Mouse (Mus musculus) liver, embryonic 15.5 days (tissue): ENCODE measurements around the gene Cdc25a. TPM values are rescaled to one million over a fixed set of nuclear protein-coding genes. Genes with fewer than 3 reads are reported as not detected.

ENCODE experiments used
- ATAC-seq: fragments of 200-750 bp; cut with Nextera tagmentation; 2 replicates; pipeline ENCODE4 v1.8.0; 2017; ENCODE audit warnings: moderate number of reproducible peaks, mild to moderate bottlenecking, moderate library complexity; ENCODE audit not compliant: insufficient read depth
- H3K27ac ChIP-seq: fragments of 300-500 bp; sonication (generic); replicated peaks from 2 replicates; pipeline ENCODE4 v1.5.1; 2015; ENCODE audit warnings: mild to moderate bottlenecking, inconsistent platforms
- H3K27me3 ChIP-seq: fragments of 300-500 bp; sonication (generic); 2 replicates; pipeline ENCODE4 v1.6.1; 2015; ENCODE audit warnings: mild to moderate bottlenecking, inconsistent platforms
- H3K36me3 ChIP-seq: fragments of 300-500 bp; sonication (generic); replicated peaks from 2 replicates; pipeline ENCODE4 v1.6.1; 2015; ENCODE audit warnings: moderate library complexity, mild to moderate bottlenecking, inconsistent platforms
- H3K4me1 ChIP-seq: fragments of 300-500 bp; sonication (generic); replicated peaks from 2 replicates; pipeline ENCODE4 v1.6.1; 2015; ENCODE audit warnings: inconsistent platforms
- H3K4me2 ChIP-seq: fragments of 300-500 bp; sonication (generic); 2 replicates; pipeline ENCODE4 v1.6.1; 2015; ENCODE audit warnings: moderate library complexity, mild to moderate bottlenecking, inconsistent platforms
- H3K4me3 ChIP-seq: fragments of 300-500 bp; sonication (generic); replicated peaks from 2 replicates; pipeline ENCODE4 v1.5.1; 2015; ENCODE audit warnings: mild to moderate bottlenecking, inconsistent platforms
- H3K9ac ChIP-seq: fragments of 300-500 bp; sonication (generic); 2 replicates; pipeline ENCODE4 v1.6.1; 2015; ENCODE audit warnings: moderate library complexity, mild to moderate bottlenecking, inconsistent platforms
- H3K9me3 ChIP-seq: fragments of 300-500 bp; sonication (generic); replicated peaks from 2 replicates; pipeline ENCODE4 v1.6.1; 2016; ENCODE audit warnings: inconsistent platforms
- WGBS: fragments of 180-500 bp; shearing (Covaris S2); methylation state at CpG from one replicate; pipeline ENCODE4 v1.1.7; 2015; ENCODE audit warnings: mixed read lengths; ENCODE audit not compliant: insufficient replicate concordance; 5-methylcytosine and 5-hydroxymethylcytosine counted together
- polyA plus RNA-seq: library from polyadenylated mRNA; unstranded; fragments of >200 nt; fragmentation: Nextera tagmentation; extraction: Ambion mirVana; gene quantifications from 2 replicates; pipeline ENCODE4 v1.2.1, GENCODE M21; 2015

Cdc25a gene
- polyA plus RNA-seq, 1 experiment from 2014 or later = 12.7 TPM

- Histone ChIP-seq H3K9ac (no peak overlapping the region), H3K4me3 (peak overlapping the region; percentile 34; the same call in 1 of the 2 replicates), H3K27me3 (no peaks in the 10 kb centered on the region), H3K9me3 (no peaks in the 10 kb centered on the region), H3K27ac (no peak overlapping the region), H3K4me2 (peak overlapping the region; percentile 63), H3K36me3 (no peaks in the 10 kb centered on the region), H3K4me1 (peaks cover 18% of the 10 kb centered on the region)
- peak; percentile 45; the same call in 1 of the 2 replicates for ATAC-seq
- WGBS = 7% methylated on average over 3 of the region's 3 CpGs
Measured at GRCm38 (mm10) chr9:109863085-109863484, 12.3 kb upstream of the Cdc25a start.

DNA sequence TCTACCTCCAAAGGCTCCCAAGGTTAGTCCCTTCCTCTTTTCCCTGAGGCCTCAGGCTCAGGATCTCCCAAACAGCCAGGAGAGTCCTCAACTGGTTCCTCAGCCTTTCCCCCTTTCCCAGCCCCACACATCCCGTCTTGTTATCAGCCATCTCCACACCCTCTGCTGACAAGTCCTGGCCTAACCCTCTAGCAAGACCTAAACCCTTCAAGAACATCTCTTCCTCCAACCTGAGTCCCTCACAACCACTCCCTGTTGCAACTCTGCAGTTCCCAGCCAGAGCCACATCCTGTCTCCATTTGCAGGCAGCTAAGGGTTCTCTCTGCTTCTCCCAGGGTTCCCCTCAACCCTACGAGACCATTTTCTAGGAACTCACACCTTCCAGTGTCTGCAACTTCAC lies 9.2 kb upstream of the Cdc25a start:
- no peaks in the 10 kb centered on the region for H3K36me3 ChIP-seq
- H3K4me3 ChIP-seq = no peak overlapping the region
- H3K4me2 ChIP-seq = no peak overlapping the region
- 24% methylated on average over 2 of the region's 2 CpGs for WGBS
- H3K27ac ChIP-seq = no peak overlapping the region
- peaks cover 27% of the 10 kb centered on the region for H3K4me1 ChIP-seq
- no peaks in the 10 kb centered on the region for H3K27me3 ChIP-seq
- H3K9ac ChIP-seq = no peak overlapping the region
- no peaks in the 10 kb centered on the region for H3K9me3 ChIP-seq
- no peak for ATAC-seq

DNA sequence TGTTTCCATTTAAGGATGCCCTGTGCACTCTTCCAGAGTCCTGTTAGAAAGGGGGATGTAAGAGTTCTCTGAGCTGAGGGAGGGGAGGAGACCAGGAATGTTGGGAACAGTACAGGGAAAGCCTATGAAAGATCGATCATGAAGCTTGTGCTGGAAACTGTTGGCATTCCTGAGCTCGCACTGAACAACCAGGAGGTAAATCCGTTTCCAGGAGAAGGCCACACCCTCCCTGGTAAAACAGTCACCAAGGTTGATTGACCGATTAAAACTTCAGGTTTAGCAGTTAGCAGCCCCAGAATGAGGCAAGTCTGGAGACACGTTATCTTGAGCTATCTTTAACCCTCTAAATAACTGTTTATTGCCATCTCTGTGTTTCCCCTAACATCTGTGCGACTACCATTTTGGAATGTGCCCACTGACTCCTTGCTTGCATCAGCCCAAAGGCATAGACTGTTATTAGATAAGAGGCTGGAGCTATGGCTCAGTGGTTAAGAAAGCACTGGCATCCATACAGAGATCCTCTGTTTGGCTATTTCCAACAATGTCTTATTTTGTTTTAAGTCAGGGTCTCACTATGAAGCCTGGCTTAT lies 4.3 kb upstream of the Cdc25a start:
- Histone ChIP-seq H3K9ac (no peak overlapping the region), H3K4me1 (peaks cover 24% of the 10 kb centered on the region), H3K27me3 (no peaks in the 10 kb centered on the region), H3K36me3 (no peaks in the 10 kb centered on the region), H3K4me2 (peak overlapping the region; percentile 20), H3K27ac (no peak overlapping the region; the same call in 1 of the 2 replicates), H3K9me3 (no peaks in the 10 kb centered on the region), H3K4me3 (0 out of 2 replicates have a peak overlapping the region, but pooled peaks have one; percentile 4)
- no peak for ATAC-seq
- WGBS = 15% methylated on average over 6 of the region's 6 CpGs

DNA sequence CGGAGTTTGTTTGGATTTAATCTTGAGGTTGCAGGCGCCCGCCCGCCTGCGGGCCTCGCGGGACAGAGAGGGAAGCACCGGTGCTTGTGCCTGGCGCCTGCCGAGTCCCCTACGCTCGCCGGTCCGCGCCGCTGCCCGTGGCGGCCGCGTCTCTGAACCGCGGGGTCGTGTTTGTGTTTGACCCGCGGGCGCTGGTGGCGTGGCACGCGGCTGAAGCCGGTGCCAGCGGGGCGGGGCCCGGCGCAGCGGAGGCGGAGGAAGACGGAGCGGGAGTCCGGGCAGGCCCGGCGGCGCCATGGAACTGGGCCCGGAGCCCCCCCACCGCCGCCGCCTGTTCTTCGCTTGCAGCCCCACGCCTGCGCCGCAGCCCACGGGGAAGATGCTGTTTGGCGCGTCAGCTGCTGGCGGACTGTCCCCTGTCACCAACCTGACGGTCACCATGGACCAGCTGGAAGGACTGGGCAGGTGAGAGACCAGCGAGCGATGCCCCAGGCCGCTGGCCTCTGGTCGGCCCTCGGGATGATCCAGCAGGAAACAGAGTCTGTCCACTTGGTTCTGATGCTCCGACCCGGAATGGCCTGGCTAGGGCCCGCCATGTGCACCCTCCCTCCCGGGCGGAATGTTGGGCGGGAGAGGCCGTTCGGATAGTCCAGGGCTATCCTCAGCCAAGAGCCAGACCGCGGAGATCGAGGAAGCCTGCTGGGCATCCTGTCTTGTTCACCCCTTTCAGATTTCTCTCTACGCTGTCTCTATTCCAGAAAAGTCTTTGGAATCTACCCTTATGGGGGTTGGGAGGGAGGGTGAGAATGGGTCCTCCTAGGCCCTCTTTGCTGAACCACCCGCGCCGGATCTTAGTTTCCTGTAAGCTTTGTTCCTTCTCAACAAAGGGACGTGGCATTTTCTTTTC lies 569 bp downstream of the Cdc25a start:
- H3K27ac ChIP-seq = peak overlapping the region; percentile 85
- peak overlapping the region; percentile 81 for H3K4me3 ChIP-seq
- H3K9me3 ChIP-seq = no peaks in the 10 kb centered on the region
- H3K4me2 ChIP-seq = peak overlapping the region; percentile 95
- peaks cover 45% of the 10 kb centered on the region for H3K4me1 ChIP-seq
- WGBS = under 1% methylated on average over 74 of the region's 76 CpGs
- peaks cover 38% of the 10 kb centered on the region for H3K36me3 ChIP-seq
- H3K27me3 ChIP-seq = no peaks in the 10 kb centered on the region
- peak overlapping the region; percentile 95 for H3K9ac ChIP-seq
- peak; percentile 81 for ATAC-seq

- Histone ChIP-seq H3K27me3 (no peaks in the 10 kb centered on the region), H3K36me3 (peaks cover 46% of the 10 kb centered on the region), H3K27ac (peak overlapping the region; percentile 85), H3K4me2 (peak overlapping the region; percentile 95), H3K9ac (peak overlapping the region; percentile 95), H3K9me3 (no peaks in the 10 kb centered on the region), H3K4me1 (peaks cover 36% of the 10 kb centered on the region), H3K4me3 (peak overlapping the region; percentile 81)
- no peak for ATAC-seq
- WGBS = 1% methylated on average over 3 of the region's 3 CpGs
Measured at GRCm38 (mm10) chr9:109876756-109877155, 1.4 kb downstream of the Cdc25a start.

DNA sequence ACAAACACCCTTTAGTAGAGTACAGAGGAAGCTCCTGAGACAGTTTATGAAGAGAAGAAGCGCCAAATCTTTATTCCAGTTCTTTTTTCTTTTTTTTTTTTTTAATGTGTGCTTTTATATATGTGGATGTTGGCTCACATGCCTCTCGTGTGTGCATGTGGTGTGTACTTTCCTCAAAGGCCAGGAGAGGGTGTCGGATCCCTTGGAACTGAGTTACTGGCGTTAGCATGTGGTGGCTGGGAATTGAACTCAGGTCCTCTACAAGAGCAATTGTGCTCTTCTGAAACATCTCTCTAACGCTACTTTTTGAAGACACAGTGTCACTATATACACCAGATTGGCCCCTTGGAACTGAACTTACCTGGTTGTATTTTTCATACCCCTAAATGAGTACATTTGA lies 2.3 kb downstream of the Cdc25a start:
- Histone ChIP-seq H3K9ac (peak overlapping the region; percentile 95; the same call in 1 of the 2 replicates), H3K27ac (no peak overlapping the region), H3K4me2 (peak overlapping the region; percentile 95), H3K4me3 (peak overlapping the region; percentile 81), H3K36me3 (peaks cover 55% of the 10 kb centered on the region), H3K27me3 (no peaks in the 10 kb centered on the region), H3K4me1 (peaks cover 36% of the 10 kb centered on the region), H3K9me3 (no peaks in the 10 kb centered on the region)
- ATAC-seq = no peak
- WGBS = 64% methylated on average over 5 of the region's 5 CpGs

DNA sequence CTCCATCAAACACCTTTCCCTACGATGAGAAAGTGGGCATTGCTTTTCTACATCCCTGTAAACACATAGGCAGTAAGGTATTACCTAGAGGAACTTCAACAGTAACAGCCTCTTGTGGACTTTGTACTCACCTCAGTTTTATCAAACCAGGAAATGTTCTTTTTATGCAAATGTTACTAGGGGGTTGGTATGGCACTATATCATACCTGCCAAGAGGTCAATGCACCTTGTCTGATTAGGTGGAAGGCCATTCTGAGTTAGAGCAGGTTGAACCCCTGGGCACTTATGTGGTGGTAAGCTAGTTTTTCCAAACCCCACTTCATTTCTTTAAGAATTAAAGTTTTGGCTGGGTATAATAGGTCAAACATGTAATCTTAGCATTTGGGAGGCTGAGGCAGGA lies 3.9 kb downstream of the Cdc25a start:
- no peak overlapping the region for H3K4me2 ChIP-seq
- no peak for ATAC-seq
- H3K27ac ChIP-seq = no peak overlapping the region
- H3K27me3 ChIP-seq = no peaks in the 10 kb centered on the region
- H3K4me1 ChIP-seq = peaks cover 36% of the 10 kb centered on the region
- H3K36me3 ChIP-seq = peaks cover 72% of the 10 kb centered on the region
- no peaks in the 10 kb centered on the region for H3K9me3 ChIP-seq
- H3K9ac ChIP-seq = no peak overlapping the region
- WGBS = 86% methylated on average over 1 of the region's 1 CpGs
- H3K4me3 ChIP-seq = no peak overlapping the region

- Histone ChIP-seq H3K9ac (no peak overlapping the region), H3K36me3 (peaks cover 100% of the 10 kb centered on the region), H3K9me3 (no peaks in the 10 kb centered on the region), H3K4me2 (no peak overlapping the region), H3K27ac (no peak overlapping the region), H3K27me3 (no peaks in the 10 kb centered on the region), H3K4me1 (no peaks in the 10 kb centered on the region), H3K4me3 (no peak overlapping the region)
- ATAC-seq = no peak
- 58% methylated on average over 4 of the region's 4 CpGs for WGBS
Measured at GRCm38 (mm10) chr9:109886259-109886658, 10.9 kb downstream of the Cdc25a start.

GRCm38 (mm10) chr9:109887321-109887720 lies 11.9 kb downstream of the Cdc25a start:
- no peak overlapping the region for H3K4me2 ChIP-seq
- ATAC-seq = no peak
- H3K4me3 ChIP-seq = no peak overlapping the region
- no peaks in the 10 kb centered on the region for H3K27me3 ChIP-seq
- H3K9ac ChIP-seq = no peak overlapping the region
- peaks cover 100% of the 10 kb centered on the region for H3K36me3 ChIP-seq
- WGBS = 82% methylated on average over 5 of the region's 5 CpGs
- H3K27ac ChIP-seq = no peak overlapping the region
- no peaks in the 10 kb centered on the region for H3K4me1 ChIP-seq
- no peaks in the 10 kb centered on the region for H3K9me3 ChIP-seq

GRCm38 (mm10) chr9:109891501-109891900 lies 16.1 kb downstream of the Cdc25a start:
- WGBS = 89% methylated on average over 8 of the region's 8 CpGs
- peaks cover 85% of the 10 kb centered on the region for H3K36me3 ChIP-seq
- no peak for ATAC-seq
- H3K27ac ChIP-seq = no peak overlapping the region
- H3K4me2 ChIP-seq = no peak overlapping the region
- no peak overlapping the region for H3K4me3 ChIP-seq
- H3K9me3 ChIP-seq = no peaks in the 10 kb centered on the region
- H3K27me3 ChIP-seq = no peaks in the 10 kb centered on the region
- peaks cover 11% of the 10 kb centered on the region; the same call in 1 of the 2 replicates for H3K4me1 ChIP-seq
- no peak overlapping the region for H3K9ac ChIP-seq

DNA sequence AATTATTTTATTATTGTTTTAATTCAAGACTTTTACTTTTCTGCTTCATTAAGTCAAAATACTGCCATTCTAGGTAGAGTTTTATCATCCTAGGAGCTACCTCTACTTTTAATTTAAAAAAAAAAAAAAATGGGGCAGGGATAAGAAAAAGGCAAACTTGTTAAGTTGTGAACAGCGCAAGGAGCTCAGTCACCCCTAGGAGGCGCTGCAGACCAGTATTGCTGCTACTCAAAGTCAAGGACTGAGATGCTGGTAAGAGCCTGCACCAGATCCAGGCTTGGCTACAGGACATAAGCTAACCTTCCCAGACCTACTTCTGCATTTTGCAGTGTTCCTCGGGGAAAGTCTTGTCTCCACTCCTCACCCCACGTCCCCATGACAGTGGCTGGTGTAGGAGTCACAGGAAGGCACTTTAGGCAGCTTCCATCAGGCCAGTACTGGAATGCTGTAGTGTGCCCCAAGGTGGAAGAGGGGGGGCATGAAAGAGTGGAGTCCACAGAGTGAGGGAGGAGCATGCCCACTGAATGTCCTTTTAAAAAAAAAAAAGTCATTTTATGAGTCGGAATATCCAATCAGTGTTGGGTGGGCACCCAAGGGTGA lies 17.4 kb downstream of the Cdc25a start:
- no peaks in the 10 kb centered on the region for H3K27me3 ChIP-seq
- H3K4me3 ChIP-seq = no peak overlapping the region
- no peak overlapping the region for H3K9ac ChIP-seq
- H3K9me3 ChIP-seq = no peaks in the 10 kb centered on the region
- no peak overlapping the region for H3K4me2 ChIP-seq
- H3K36me3 ChIP-seq = peaks cover 77% of the 10 kb centered on the region
- peaks cover 15% of the 10 kb centered on the region; the same call in 1 of the 2 replicates for H3K4me1 ChIP-seq
- 54% methylated on average over 5 of the region's 5 CpGs for WGBS
- no peak overlapping the region for H3K27ac ChIP-seq
- no peak for ATAC-seq
